Mouse (Mus musculus) frontal cortex, postnatal 10 days (tissue): ENCODE results near the gene Gm21954.

Source experiments
- DNase-seq, 2 experiments: peaks; one replicate each; pipeline ENCODE4 v3.0.0; 2022; ENCODE audit warnings: low spot score in 2 of 2, mixed read lengths in 1 of 2

The Gm21954 gene

GRCm38 (mm10) chr3:55462904-55463668, 8.9 kb downstream of the Gm21954 start:
- DNase-seq = no peak

- peak; percentile 88 to 93 for DNase-seq
These were observed 10.0 kb downstream of the Gm21954 start for GRCm38 (mm10) chr3:55461685-55462655.

GRCm38 (mm10) chr3:55461092-55461491, 10.9 kb downstream of the Gm21954 start:
- DNase-seq = no peak

GRCm38 (mm10) chr3:55452464-55452863, 19.5 kb downstream of the Gm21954 start:
- DNase-seq = no peak

GRCm38 (mm10) chr3:55451877-55452276, 20.1 kb downstream of the Gm21954 start:
- DNase-seq = no peak

- DNase-seq = no peak
These were observed 21.0 kb downstream of the Gm21954 start for GRCm38 (mm10) chr3:55451035-55451434.

- DNase-seq = no peak
These were observed 22.9 kb downstream of the Gm21954 start for GRCm38 (mm10) chr3:55449148-55449547.

- DNase-seq = peak; percentile 72 to 86
These were observed 24.2 kb downstream of the Gm21954 start for GRCm38 (mm10) chr3:55447486-55448460.

GRCm38 (mm10) chr3:55446681-55447080, 25.3 kb downstream of the Gm21954 start:
- no peak for DNase-seq

- no peak for DNase-seq
These were observed 28.3 kb downstream of the Gm21954 start for GRCm38 (mm10) chr3:55443725-55444124.

GRCm38 (mm10) chr3:55443271-55443670, 28.7 kb downstream of the Gm21954 start:
- DNase-seq = no peak

- DNase-seq = peak; percentile 46 to 68
These were observed 29.9 kb downstream of the Gm21954 start for GRCm38 (mm10) chr3:55442012-55442645.

- no peak for DNase-seq
These were observed 31.7 kb downstream of the Gm21954 start for GRCm38 (mm10) chr3:55440342-55440741.

- DNase-seq = no peak
These were observed 33.1 kb downstream of the Gm21954 start for GRCm38 (mm10) chr3:55438824-55439446.

GRCm38 (mm10) chr3:55434276-55434675, 37.7 kb downstream of the Gm21954 start:
- no peak for DNase-seq

- no peak for DNase-seq
These were observed 40.8 kb downstream of the Gm21954 start for GRCm38 (mm10) chr3:55431223-55431622.

- DNase-seq = no peak
These were observed 41.9 kb downstream of the Gm21954 start for GRCm38 (mm10) chr3:55430022-55430549.

- DNase-seq = peak; percentile 77 to 84
These were observed 48.2 kb downstream of the Gm21954 start for GRCm38 (mm10) chr3:55423640-55424397.

- no peak for DNase-seq
These were observed 51.5 kb downstream of the Gm21954 start for GRCm38 (mm10) chr3:55420436-55421083.
